Mouse (Mus musculus) C2C12 (cell line): ENCODE results near the gene Sipa1. TPM values are rescaled to one million over a fixed set of nuclear protein-coding genes. Genes with fewer than 3 reads are reported as not detected.

Experiments
- H3K27me3 ChIP-seq: one replicate; pipeline ENCODE4 v1.6.1; 2011; ENCODE audit not compliant: control insufficient read depth, insufficient read depth, insufficient read length
- H3K36me3 ChIP-seq: one replicate; pipeline ENCODE4 v1.6.1; 2011; ENCODE audit not compliant: control insufficient read depth, insufficient read depth
- H3K4me3 ChIP-seq: one replicate; pipeline ENCODE4 v1.5.1; 2011; ENCODE audit warnings: mild to moderate bottlenecking, control low read depth; ENCODE audit not compliant: poor library complexity, insufficient read depth, severe bottlenecking
- H3K79me2 ChIP-seq: one replicate; pipeline ENCODE4 v1.6.1; 2011; ENCODE audit not compliant: control insufficient read depth, insufficient read depth
- H3K79me3 ChIP-seq: one replicate; pipeline ENCODE4 v1.6.1; 2011; ENCODE audit warnings: low read depth, control low read depth
- H3ac ChIP-seq: one replicate; pipeline ENCODE3; 2011; ENCODE audit warnings: low read depth; ENCODE audit not compliant: control insufficient read depth, insufficient read length
- CEBPB ChIP-seq: IDR thresholded peaks from one replicate; pipeline ENCODE4 v1.6.1; 2011; ENCODE audit warnings: low read depth, mild to moderate bottlenecking, control low read depth, moderate library complexity
- CTCF ChIP-seq: IDR thresholded peaks from one replicate; pipeline ENCODE4 v1.5.1; 2011; ENCODE audit not compliant: control insufficient read depth, insufficient read depth, insufficient read length
- FOSL1 ChIP-seq: IDR thresholded peaks from one replicate; pipeline ENCODE4 v1.8.0; 2011; ENCODE audit warnings: mild to moderate bottlenecking, low read length; ENCODE audit not compliant: poor library complexity, insufficient read depth, severe bottlenecking
- MAX ChIP-seq: IDR thresholded peaks from one replicate; pipeline ENCODE4 v1.6.1; 2011; ENCODE audit warnings: mild to moderate bottlenecking, control low read depth
- MYOD1 ChIP-seq: IDR thresholded peaks from one replicate; pipeline ENCODE4 v1.6.1; 2011; ENCODE audit warnings: low read depth; ENCODE audit not compliant: control insufficient read depth, insufficient read length
- MYOG ChIP-seq: IDR thresholded peaks from one replicate; pipeline ENCODE4 v1.6.1; 2011; ENCODE audit not compliant: control insufficient read depth, insufficient read length; ENCODE audit errors: extremely low read depth
- USF1 ChIP-seq: IDR thresholded peaks from one replicate; pipeline ENCODE4 v1.6.1; 2011; ENCODE audit warnings: low read depth, mild to moderate bottlenecking, control low read depth, moderate library complexity
- polyA plus RNA-seq: library from polyadenylated mRNA; unstranded; fragments of >200 nt; fragmentation: generic; extraction: Trizol; gene quantifications from one replicate; pipeline ENCODE4 v1.2.1, GENCODE M21; 2012; ENCODE audit warnings: missing spikeins

The Sipa1 gene
- polyA plus RNA-seq, 1 experiment: 22.9 TPM

- no peaks in the 10 kb centered on the region for H3K27me3 ChIP-seq
- no peak overlapping the region for H3ac ChIP-seq
- H3K4me3 ChIP-seq: no peak overlapping the region
- H3K36me3 ChIP-seq: peaks cover 48% of the 10 kb centered on the region
- TF ChIP-seq FOSL1 (no peak), MYOG (no peak), MAX (no peak), USF1 (no peak)
- peaks cover 22% of the 10 kb centered on the region for H3K79me2 ChIP-seq
- H3K79me3 ChIP-seq: peaks cover 14% of the 10 kb centered on the region
Measured at GRCm38 (mm10) chr19:5685431-5685830, 21.9 kb upstream of the Sipa1 start.

GRCm38 (mm10) chr19:5684985-5685384 is 21.5 kb upstream of the Sipa1 start:
- Histone ChIP-seq H3K79me2 (peaks cover 18% of the 10 kb centered on the region), H3K4me3 (no peak overlapping the region), H3K27me3 (no peaks in the 10 kb centered on the region), H3K36me3 (peaks cover 51% of the 10 kb centered on the region), H3K79me3 (peaks cover 9% of the 10 kb centered on the region), H3ac (no peak overlapping the region)
- TF ChIP-seq MYOG (no peak), CTCF (no peak), USF1 (no peak), FOSL1 (no peak), CEBPB (no peak), MAX (no peak)

GRCm38 (mm10) chr19:5684236-5684635 is 20.7 kb upstream of the Sipa1 start:
- H3K4me3 ChIP-seq: no peak overlapping the region
- H3ac ChIP-seq: no peak overlapping the region
- peaks cover 14% of the 10 kb centered on the region for H3K79me2 ChIP-seq
- no peak for TF ChIP-seq USF1
- TF ChIP-seq FOSL1: no peak
- no peak for TF ChIP-seq MYOG
- no peak for TF ChIP-seq CTCF
- no peaks in the 10 kb centered on the region for H3K27me3 ChIP-seq
- H3K36me3 ChIP-seq: peaks cover 59% of the 10 kb centered on the region
- peaks cover 6% of the 10 kb centered on the region for H3K79me3 ChIP-seq

GRCm38 (mm10) chr19:5680432-5680831 is 16.9 kb upstream of the Sipa1 start:
- no peaks in the 10 kb centered on the region for H3K79me3 ChIP-seq
- TF ChIP-seq USF1 (no peak), CEBPB (no peak), CTCF (no peak), MYOG (no peak), FOSL1 (no peak)
- peaks cover 73% of the 10 kb centered on the region for H3K36me3 ChIP-seq

GRCm38 (mm10) chr19:5668372-5668771 is 4.9 kb upstream of the Sipa1 start:
- H3ac ChIP-seq: no peak overlapping the region
- H3K79me3 ChIP-seq: no peaks in the 10 kb centered on the region
- TF ChIP-seq USF1 (no peak), MYOD1 (no peak), MYOG (no peak), FOSL1 (no peak), CEBPB (no peak), MAX (no peak), CTCF (no peak)
- H3K36me3 ChIP-seq: peaks cover 44% of the 10 kb centered on the region
- peaks cover 1% of the 10 kb centered on the region for H3K79me2 ChIP-seq
- H3K27me3 ChIP-seq: no peaks in the 10 kb centered on the region
- no peak overlapping the region for H3K4me3 ChIP-seq

More at GRCm38 (mm10) chr19:5680432-5680831, 16.9 kb upstream of the Sipa1 start:
- no peaks in the 10 kb centered on the region for H3K27me3 ChIP-seq
- no peaks in the 10 kb centered on the region for H3K79me2 ChIP-seq
- no peak overlapping the region for H3K4me3 ChIP-seq
- no peak overlapping the region for H3ac ChIP-seq

- H3K27me3 ChIP-seq: no peaks in the 10 kb centered on the region
- no peak for TF ChIP-seq FOSL1
- TF ChIP-seq USF1: no peak
- no peak for TF ChIP-seq MYOG
- TF ChIP-seq MYOD1: no peak
- TF ChIP-seq CTCF: no peak
- TF ChIP-seq MAX: no peak
- no peak for TF ChIP-seq CEBPB
- H3K79me3 ChIP-seq: peaks cover 3% of the 10 kb centered on the region
- H3K79me2 ChIP-seq: peaks cover 16% of the 10 kb centered on the region
- peaks cover 32% of the 10 kb centered on the region for H3K36me3 ChIP-seq
- H3K4me3 ChIP-seq: no peak overlapping the region
- H3ac ChIP-seq: no peak overlapping the region
Measured at GRCm38 (mm10) chr19:5666386-5666785, 2.9 kb upstream of the Sipa1 start.
